Mouse (Mus musculus) stomach, postnatal 0 days (tissue): ENCODE measurements around the gene Prc1.

Experiments used
- CTCF ChIP-seq: IDR thresholded peaks from 2 replicates; pipeline ENCODE4 v1.5.1; 2016; ENCODE audit warnings: antibody characterized with exemption, low read depth, mild to moderate bottlenecking, moderate library complexity
- EP300 ChIP-seq: optimal IDR thresholded peaks from 2 replicates; pipeline ENCODE3; 2016; ENCODE audit warnings: antibody characterized with exemption

DNA sequence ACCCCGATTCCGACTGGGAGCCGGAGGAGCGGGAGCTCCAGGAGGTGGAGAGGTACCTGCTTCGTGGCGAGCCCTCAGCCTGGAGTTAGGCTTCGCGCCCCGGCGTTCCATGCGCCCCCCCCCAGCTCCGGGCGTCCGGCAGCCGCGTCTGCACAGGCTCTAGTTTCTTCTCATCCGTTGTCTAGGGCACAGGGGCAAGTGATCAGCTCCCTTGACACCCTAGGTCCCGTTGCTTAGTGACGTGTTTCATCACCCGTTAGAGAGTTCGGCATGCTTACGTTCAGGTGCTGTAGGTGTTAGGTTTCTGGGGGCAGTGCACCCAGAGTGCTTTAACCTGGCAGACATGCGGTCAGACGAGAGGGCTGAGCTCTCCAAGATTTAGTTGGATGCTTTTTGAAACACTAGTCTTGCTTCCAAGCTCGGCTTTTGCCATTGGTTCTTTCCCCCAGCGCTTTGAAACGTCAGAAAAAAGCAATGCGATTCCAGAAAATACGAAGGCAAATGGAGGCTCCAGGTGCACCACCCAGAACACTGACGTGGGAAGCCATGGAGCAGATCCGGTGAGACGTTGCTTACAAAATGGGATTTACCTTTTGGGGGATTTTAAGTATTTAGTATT is 32.8 kb upstream of the Prc1 start:
- TF ChIP-seq CTCF: no peak; the same call in 1 of the 2 replicates
- no peak for TF ChIP-seq EP300
